Mouse (Mus musculus) liver, postnatal 0 days (tissue): ENCODE results near the gene Fbxw21.

ENCODE experiments used
- CTCF ChIP-seq: sonication (generic); IDR thresholded peaks from 2 replicates; pipeline ENCODE4 v1.5.1; 2016; ENCODE audit warnings: antibody characterized with exemption, low read depth
- EP300 ChIP-seq: IDR thresholded peaks from 2 replicates; pipeline ENCODE4 v1.6.1; 2016; ENCODE audit warnings: antibody characterized with exemption, low read depth, mild to moderate bottlenecking

DNA sequence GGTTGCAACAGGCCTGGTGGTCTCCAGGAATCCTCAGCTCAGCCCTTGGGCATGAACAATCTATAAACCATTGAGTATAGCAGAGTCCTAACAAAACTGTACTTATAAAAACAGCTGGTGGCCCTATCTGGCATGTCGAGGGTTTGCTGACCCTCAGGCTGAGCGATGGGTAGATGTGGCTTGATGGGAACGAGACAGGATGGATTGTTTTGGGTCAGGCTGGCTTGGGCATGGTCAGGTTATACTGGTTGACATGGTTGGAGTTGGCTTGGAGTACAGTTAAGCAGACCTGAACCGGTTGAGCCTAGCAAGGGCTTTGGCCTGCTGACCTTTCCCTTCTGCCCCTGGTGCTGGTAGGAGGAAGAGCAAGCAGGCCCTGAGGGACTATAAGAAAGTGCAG lies 50.7 kb downstream of the Fbxw21 start:
- no peak for TF ChIP-seq CTCF
- TF ChIP-seq EP300, result no peak
